Mouse (Mus musculus) right cerebral cortex, adult 2 months (tissue): Measurements from ENCODE around the gene Atf6b.

Source experiments
- DNase-seq, 2 experiments: peaks; one replicate each; pipeline ENCODE4 v3.0.0; 2021 to 2022; ENCODE audit warnings: low spot score in 2 of 2

The Atf6b gene

DNA sequence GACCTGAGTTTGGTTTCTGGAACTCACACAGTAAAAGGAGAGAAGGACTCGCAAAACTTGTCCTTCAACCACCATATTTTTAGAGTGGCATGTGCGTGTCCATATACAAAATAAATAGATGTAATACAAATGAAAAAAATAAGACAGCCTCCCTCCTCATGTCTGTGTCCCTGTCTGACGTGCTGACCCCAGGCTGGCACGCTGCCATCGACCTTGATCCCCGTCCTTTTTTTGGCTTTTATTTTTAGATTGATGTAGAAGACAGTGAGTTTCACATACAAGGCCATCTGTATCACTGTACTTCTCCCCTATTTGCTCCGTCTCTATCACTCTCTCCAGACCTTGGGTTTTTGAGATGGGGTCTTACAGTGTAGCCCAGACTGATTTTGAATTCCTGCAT lies 17.5 kb downstream of the Atf6b start:
- no peak for DNase-seq

DNA sequence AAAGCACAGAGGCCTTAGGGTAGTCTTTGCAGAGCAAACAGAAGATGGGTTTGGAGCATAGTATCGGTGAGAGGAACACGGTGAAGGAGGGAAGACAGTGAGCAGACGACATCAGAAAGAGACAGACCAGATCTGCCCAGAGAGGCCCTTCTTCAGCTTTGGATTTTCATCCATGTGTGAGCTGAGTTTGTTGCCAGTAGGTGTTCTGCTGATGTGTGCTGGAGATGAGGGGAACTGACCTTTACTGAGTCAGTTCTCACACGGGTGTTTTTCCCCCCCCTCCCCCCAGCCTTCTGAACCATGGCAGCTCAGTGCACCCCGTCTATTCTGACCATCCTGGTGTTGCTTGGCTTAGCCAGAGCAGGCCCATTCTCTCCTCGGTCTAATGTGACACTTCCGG lies 23.3 kb downstream of the Atf6b start, which contains the start of gene Tnxb:
Tnxb (plus strand) TSS at position 301 of the 400 bp plus-strand sequence.
- no peak for DNase-seq

DNA sequence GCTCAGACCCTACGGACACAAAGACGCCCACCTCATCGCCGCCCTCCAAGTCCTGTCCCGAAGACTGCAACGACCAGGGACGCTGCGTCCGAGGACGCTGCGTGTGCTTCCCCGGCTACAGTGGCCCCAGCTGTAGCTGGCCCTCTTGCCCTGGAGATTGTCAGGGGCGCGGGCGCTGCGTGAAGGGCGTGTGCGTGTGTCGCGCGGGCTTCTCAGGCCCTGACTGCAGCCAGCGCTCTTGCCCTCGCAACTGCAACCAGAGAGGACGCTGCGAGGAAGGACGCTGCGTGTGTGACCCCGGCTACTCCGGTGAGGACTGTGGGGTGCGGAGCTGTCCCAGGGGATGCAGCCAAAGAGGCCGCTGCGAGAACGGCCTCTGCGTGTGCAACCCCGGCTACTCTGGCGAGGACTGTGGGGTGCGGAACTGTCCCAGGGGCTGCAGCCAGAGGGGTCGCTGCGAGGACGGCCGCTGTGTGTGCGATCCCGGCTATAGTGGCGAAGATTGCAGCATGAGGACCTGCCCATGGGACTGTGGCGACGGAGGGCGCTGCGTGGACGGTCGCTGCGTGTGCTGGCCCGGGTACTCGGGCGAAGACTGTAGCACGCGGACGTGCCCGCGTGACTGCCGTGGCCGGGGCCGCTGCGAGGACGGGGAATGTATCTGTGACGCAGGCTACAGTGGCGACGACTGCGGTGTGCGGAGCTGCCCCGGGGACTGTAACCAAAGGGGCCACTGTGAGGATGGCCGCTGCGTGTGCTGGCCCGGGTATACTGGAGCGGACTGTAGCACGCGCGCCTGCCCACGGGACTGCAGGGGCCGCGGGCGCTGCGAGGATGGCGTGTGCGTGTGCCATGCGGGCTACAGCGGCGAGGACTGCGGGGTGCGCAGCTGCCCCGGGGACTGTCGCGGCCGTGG lies 24.5 kb downstream of the Atf6b start:
- DNase-seq, result no peak

DNA sequence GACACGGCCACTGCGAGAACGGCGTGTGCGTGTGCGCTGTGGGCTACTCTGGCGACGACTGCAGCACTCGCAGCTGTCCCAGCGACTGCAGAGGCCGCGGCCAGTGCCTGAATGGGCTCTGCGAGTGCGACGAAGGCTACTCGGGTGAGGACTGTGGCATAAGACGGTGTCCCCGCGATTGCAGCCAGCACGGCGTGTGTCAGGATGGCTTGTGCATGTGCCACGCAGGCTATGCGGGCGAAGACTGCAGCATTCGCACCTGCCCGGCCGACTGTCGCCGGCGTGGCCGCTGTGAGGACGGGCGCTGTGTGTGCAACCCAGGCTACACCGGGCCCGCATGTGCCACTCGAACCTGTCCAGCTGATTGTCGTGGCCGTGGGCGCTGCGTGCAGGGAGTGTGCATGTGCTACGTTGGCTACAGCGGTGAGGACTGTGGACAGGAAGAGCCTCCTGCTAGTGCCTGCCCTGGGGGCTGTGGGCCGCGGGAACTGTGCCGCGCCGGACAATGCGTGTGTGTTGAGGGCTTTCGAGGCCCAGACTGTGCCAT lies 25.4 kb downstream of the Atf6b start:
- no peak for DNase-seq

DNA sequence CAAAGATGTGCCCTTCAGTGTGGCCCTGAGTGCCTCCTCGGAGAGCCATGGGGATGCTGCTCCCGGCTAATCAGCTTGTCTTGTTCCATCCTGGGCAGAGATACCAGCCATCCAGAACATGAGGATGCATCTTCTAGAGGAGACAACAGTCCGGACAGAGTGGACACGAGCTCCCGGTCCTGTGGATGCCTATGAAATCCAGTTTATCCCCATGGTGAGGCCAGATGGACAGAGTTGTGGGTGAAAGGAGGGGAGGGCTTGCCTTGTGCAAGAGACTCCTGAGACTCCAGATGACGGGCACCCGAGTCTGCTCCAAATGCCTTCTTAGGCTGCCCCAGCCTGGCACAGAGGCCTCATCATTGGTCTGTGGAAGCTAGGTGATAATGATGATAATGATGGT lies 26.2 kb downstream of the Atf6b start:
- DNase-seq, result no peak

DNA sequence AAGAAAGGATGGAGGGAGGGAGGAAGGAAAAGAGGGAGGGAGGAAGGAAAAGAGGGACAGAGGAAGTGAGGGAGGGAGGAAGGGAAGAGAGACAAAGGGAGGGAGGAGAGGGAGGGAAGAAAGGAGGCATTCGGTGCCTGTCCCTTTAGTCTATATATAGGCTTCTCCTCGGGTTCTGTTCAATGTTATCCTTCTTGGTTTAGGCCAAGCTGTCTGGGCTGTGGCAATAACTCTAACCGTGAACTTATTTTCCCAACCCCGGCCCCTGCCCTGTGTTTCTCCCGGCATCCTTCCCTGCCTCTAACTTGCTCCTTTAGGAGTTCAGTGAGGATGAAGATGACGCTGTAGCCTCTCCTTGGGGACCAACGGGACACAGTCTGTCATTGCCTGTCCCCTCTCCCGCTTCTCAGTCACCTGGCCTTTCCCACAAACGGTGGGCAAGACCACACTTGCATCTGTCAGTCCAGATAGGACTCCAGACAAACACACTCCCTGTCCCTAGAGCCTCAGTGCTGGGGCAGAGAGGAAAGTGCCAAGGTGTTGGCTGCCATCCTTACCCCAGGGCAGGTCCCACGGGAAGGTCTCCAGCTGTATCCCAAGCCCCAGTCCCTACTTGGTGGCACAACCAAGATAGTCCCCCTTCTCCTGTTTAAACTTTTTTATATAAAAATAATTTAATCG lies 27.7 kb downstream of the Atf6b start:
- DNase-seq, result no peak

DNA sequence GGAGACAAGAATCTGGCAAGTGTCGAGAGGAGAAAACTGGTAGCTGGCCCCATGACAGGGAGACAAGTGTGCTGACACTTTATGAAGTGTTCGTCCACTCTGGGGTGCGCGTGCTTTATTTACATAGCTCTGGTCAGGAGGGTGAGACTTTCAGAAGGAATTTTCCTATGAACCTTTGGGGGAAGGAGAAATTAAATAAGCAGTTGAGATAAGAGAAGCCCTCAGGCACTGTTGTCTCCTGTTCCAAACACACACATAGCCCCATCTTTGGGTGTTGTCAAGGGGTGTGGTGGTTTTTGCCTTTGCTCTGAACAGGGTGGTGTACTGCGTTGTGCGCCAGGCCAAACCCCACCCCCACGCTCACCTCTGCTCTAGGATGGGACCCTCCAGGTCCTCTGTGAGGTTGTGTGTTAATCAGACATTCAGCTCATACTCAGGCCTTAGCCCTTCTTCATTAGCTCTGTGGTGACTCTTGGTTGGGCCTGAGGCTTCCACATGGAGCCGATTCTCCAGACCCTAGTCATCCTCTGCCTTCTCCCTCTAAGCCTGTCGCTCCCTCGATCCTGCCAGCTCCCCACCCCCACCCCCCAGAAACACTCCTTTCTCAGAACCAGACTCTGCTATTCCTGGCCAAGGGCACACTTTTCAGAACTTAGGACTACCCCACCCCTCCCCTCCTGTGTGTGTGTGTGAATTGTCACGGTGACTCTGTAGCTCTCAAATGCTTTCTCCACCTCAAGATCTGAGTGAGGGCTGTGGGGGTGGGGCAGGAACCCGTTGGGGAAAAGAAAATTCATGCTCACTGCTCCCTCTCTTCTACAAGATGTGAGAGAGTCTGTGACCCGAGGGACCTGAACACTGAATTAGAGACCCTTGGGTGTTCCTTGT lies 28.5 kb downstream of the Atf6b start:
- no peak for DNase-seq

DNA sequence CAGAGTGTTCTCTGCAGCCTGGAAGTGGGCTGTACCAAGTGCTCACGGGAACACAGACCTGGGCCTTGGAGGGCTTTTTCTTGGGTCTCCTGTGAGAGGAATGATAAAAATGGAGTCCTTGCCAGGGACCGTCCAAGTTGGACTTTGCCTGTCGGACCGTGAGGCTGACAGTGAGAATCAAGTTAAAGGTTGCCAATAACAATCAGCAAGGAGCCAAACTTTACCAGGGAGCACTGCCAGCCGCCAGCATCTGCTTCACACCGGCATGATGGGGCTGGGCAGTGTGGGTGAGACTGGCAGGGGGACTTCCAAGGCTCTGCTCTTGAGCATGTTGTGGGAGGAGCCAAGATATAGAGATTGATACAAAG lies 29.1 kb downstream of the Atf6b start:
- no peak for DNase-seq

DNA sequence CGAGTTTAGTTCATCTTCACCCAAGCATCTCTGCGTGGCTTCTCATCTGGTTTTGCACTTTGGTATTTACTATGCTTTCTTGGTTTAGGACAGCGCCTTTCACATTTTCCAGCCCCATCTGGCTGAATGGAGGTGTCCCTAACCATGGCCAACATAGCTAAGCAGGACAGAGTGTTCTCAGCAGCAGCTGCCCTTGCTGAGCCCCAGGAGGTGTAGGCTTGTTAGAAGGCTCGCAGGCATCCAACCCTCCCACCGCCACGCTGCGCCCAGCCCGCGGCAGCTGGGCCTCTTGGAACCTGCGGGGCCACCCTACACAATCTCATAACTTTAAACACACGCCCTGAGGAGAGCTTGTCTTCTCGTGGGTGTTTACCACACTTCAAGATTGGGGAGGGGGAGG lies 29.7 kb downstream of the Atf6b start:
- no peak for DNase-seq

DNA sequence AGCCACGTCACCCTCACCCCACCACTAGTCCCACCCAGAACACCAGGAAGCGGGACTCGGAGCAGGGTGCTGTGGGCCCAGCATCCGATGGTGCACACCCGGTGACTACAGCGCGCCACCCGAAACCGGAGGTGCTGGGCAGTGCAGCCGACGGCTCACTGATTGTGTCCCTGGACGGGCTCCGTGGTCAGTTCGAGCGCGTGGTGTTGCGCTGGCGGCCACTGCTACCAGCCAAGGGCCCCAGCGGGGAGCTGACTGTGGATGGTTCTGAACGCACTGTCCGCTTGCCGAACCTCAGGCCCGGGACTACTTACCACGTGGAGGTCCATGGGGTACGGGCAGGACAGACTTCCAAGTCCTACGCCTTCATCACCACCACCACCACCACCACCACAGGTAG lies 33.2 kb downstream of the Atf6b start:
- no peak for DNase-seq

DNA sequence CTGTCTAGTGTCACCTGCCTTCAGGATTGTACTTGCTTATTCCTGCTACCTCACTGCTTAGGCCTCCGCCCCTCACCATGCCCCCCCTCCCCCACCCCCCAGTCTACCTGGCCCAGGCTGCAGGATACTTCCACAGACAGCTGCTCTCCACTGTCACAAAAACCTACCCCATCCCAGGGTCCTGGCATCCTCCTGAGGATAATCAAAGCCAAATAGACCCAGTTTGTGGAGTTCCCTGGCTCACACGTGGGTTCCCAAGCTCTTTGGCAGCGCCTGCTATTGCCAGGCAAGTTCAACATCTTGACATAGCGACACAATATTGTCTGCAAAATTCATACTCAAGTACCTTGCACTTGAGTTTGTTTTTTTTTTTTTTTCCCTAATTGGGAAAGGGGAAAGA lies 33.7 kb downstream of the Atf6b start:
- no peak for DNase-seq

DNA sequence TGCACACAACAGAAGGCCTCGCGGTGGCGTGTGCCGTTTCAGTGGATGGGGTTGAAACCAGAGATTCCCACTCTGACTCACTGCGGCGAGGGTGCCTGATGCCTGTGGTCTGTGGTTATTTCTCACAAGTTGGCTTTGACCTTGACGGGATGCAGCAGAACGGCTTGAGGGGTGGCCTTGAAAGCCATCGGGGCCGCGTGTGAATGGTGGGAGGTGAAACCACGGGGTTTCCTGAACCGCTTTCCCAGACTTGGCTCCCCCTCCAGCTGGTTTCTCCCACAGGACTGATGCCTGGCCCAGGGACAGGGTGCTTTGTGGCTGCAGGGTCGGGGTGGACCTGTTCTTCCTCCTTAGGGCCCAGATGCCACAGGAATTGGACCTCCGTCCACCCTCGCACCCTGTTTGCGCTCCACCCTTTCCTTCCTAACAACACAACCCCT lies 34.2 kb downstream of the Atf6b start:
- no peak for DNase-seq

DNA sequence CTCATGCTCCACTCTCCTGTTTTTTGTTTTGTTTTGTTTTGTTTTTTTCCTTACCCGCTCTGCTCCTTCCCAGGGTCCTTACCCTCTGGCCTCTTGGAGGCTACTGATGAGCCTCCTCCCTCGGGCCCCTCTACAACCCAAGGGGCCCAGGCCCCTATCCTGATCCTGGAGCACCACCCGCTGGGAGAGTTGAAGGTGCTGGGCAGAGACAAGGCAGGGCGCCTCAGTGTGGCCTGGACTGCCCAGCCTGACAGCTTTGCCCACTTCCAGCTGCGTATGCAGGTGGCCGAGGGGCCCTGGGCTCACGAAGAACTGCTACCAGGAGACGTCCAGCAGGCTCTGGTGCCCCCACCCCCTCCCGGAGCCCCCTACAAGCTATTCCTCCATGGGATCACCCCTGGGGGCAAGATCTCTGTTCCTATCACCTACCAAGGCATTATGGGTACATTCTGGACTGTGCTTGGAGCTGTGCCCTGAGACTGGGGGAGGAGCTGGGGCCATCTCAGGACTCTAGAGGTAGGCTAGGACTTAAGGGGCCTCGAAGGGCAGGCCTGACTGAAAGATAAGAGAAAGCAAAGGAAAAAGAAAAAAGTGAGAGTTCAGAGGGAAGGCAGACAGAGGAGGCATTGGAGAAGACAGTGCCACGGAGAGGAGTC lies 35.1 kb downstream of the Atf6b start:
- no peak for DNase-seq

DNA sequence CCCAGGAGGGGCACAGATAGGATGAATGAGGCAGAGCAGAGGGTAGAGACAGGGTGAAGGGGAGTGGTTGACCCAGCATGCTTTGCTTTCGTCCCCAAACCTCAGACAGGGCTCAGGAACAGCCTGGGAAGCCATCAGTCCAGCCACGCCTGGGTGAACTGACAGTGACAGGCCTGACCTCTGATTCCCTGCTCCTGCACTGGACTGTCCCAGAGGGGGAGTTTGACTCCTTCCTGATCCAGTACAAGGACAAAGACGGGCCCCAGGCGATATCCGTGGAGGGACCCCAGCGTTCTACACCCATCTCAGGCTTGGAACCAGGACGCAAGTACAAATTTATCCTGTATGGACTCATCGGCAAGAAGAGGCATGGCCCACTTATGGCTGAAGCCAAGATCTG lies 36.2 kb downstream of the Atf6b start:
- DNase-seq, result no peak

DNA sequence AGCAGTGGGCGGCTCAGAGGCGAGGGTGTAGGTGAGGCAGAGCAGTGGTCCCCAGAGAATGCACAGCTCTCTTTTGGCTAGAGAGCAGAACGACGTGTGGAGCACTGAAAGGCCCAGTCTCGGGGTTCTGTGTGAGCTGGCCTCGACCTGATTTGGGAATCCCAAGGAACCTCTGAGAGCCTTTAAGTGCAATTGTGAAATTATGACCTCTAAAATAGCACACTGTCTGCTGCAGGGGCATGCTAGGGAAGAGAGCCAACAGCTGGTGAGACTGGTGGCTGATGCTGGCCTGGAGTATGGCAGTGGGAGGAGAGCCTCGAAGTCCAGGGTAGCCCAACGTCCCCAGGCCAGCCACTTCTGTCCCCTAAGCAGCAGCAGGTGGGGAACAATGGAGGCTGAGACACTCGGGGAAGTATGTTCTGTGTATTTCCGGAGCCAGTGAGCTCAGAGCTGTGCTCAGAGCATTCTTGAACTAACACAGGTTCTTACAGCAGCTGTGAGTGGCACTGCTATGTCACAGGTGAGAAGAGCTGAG lies 36.8 kb downstream of the Atf6b start:
- no peak for DNase-seq

DNA sequence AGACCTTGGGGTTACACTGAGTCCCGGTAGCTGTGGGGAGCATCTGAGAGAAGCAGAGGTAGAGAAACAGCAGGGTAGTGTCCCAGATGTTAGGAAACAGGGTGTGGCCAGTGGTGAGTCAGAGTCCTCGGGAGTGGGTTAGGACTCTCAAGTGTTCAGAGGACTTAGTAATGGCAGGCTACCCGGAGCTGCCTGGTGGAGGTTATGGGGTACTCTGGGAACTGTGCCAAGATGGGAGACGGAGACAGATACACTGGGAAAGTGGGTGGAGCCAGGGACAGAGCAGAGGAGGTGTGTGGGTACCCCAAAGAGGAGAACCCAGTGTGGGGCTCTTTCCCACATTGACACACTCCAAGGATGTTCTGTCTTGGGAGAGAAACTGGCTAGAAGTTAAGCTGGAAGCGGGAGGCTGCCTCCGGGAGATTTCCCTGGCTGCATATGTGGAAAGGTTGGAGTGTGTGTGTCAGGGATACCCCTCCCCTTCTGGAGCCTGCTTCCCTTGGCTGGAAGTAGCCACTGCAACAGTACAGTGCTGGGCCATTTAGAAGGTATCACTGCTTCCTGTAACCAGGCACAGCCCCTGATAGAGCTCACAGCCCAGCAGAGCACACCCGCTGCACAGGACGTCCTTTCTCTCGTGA lies 37.4 kb downstream of the Atf6b start:
- no peak for DNase-seq

DNA sequence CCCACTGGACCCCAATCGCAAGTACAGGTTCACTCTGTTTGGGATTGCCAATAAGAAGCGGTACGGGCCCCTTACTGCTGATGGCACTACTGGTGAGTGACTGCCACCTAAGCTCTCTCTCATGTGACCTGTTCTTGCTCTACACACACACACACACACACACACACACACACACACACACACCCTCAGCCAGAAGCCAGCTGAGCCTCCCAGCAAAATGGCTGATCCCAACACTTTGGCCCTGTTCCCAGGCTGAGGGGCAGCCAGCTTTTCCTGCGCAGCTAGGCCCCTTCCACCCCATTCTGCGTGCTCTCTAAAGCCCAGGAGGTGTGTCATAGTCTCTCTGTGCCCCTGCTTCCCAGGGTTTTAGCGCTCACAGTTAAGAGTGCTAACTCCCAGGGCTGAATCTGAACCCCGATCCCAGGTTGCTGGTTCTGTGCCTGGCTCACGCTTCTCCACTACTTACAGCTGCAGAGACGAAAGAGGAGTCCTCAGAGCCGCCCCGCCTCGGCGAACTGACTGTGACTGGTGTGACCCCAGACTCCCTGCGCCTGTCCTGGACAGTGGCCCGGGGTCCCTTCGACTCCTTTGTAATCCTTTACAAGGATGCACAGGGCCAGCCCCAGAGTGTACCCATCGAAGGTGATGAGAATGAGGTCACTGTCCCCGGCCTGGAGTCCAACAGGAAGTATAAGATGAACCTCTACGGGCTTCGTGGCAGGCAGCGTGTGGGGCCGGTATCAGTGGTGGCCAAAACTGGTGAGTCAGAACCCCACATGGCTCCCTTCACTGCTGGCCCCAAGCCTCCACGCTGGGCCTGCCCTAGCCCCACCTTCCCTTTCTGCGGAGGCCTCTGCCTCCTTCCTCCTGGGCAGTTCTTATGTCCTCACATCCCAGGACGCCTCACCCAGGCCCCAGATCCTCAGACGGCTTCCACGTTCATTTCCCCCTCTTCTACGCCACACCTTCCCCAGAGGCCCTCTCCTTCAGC lies 38.5 kb downstream of the Atf6b start:
- no peak for DNase-seq

DNA sequence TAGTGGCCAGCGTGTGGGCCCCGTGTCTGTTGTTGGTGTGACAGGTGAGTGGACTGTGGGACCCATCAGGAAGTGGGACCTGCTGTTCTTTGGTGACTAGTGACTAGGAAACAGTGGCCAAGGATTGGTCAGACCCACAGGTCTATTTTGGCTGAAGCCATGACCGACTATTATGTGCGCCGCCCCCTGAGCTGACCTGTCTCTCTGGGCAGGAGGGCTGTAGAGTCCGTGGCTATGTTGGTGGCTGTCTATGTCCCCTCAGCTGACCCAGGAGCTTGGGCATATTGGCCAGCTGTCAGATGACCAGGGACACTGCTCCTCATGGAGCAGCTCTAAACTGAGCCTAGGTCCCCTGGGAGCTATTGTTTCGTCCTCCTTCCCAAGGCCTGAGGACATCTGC lies 41.9 kb downstream of the Atf6b start:
- no peak for DNase-seq

DNA sequence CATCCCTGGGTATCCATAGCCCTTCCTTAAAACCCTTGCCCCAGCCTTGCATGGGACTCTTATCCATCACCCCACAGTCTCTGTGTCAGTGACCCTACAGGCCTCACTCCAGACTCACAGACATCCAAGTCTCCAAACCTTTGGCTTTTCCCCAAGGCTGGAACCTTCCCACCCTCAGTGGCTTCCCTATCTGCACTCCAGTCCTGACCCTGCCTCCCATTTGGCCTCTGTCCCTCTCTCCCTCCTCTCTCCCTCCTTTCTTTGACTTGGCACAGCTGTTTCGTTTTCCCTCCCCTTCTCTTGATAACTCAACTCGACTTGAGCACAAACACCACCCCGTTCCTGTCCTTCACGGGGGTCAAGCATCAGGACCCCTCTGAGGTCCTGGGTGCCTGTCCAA lies 43.5 kb downstream of the Atf6b start:
- DNase-seq, result no peak
